Mouse (Mus musculus): ENCODE results near the gene Ap3d1. TPM values are rescaled to one million over a fixed set of nuclear protein-coding genes. Genes with fewer than 3 reads are reported as not detected.

The Ap3d1 gene
- polyA plus RNA-seq, 1 experiment from 2014 or later: 57.6 TPM

DNA sequence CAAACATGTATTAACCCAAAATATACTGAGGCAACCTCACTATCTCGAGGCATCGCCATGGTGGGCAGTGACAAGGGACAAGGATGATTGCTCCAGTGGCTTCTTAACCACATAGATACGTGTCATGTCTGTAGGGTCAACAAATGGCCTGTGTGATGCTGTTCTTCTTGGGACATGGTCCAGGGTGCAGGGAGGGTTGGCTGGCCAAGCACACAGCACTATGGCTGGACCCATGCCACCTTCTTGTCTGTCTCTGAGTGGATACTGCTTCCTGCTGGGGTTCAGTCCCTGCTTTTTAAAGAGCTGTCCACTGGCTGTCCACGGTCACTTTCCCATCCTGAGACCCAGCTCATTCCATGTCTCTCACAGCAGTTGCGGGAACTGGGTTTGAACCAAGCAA, 35.1 kb upstream of the Ap3d1 start:
- Histone ChIP-seq H3K9ac (replicated peaks; ENCODE audit: low read length) (no peak overlapping the region), H3K36me3 (replicated peaks; ENCODE audit: control insufficient read depth, insufficient read depth, low read depth, low read length) (peaks cover 18% of the 10 kb centered on the region), H3K27me3 (ENCODE audit: control insufficient read depth, insufficient read depth, low read length) (no peaks in the 10 kb centered on the region), H3K4me2 (ENCODE audit: low read depth, low read length) (no peak overlapping the region), H3K27ac (replicated peaks; ENCODE audit: low read depth, low read length) (no peak overlapping the region), H3K4me3 (ENCODE audit: low read depth, low read length) (no peak overlapping the region), H3K9me3 (replicated peaks; ENCODE audit: control insufficient read depth, low read length) (no peaks in the 10 kb centered on the region), H3K4me1 (ENCODE audit: control insufficient read depth, insufficient read depth, low read length) (no peaks in the 10 kb centered on the region)
- DNase-seq (ENCODE audit: low spot score): no peak
- no peak for ATAC-seq (replicated peaks; ENCODE audit: insufficient number of reproducible peaks, low FRiP score, low TSS enrichment, low read depth)
- 92% methylated on average over 5 of the region's 5 CpGs for WGBS

DNA sequence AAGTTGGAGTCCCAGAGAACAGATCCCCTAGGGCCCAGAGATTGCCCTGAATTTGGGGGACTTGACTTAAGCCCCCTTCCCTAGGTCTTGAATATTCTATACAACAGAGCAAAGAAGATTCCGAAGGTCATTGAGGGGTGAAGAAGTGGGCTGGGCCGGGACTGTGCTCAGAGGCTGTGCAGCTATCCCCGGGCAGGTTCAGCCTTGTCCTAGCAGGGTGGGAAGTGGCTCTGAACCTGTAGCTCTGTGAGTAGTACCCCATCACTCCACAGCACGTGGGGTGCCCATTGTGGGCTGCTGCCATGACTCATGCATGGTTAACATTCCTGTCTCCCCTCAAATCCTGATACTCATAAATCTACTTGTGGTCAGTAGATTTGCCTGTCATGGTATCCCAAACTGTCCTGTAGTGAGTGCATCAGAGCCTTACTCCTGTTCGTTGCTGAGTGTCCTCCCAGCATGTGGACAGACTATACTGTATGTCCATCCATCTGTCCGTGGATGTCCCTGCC, 34.4 kb upstream of the Ap3d1 start:
- H3K36me3 ChIP-seq (replicated peaks; ENCODE audit: control insufficient read depth, insufficient read depth, low read depth, low read length): peaks cover 16% of the 10 kb centered on the region
- no peak for ATAC-seq (replicated peaks; ENCODE audit: insufficient number of reproducible peaks, low FRiP score, low TSS enrichment, low read depth)

DNA sequence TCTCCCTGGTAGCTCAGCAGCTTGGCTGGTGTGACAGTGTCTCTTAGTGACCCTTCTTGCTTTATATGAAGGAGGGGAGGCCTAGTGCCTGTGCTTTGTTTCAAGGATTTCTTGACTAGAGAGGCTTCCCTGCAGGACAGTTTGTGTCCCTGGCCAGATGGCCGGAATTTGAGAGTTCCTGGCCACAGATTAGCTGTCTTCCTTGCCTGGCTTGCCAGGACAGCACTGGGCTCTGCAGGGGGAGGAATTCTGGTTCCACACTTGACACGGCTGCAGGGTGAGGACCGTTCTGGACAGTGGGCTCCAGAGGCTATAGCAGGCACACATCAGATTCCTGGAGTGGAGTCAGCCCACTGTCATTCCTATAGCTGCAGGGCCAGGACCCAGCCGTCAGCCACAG, 33.7 kb upstream of the Ap3d1 start:
- Histone ChIP-seq H3K4me2 (ENCODE audit: low read depth, low read length) (no peak overlapping the region), H3K9ac (replicated peaks; ENCODE audit: low read length) (no peak overlapping the region), H3K4me3 (ENCODE audit: low read depth, low read length) (no peak overlapping the region), H3K4me1 (ENCODE audit: control insufficient read depth, insufficient read depth, low read length) (no peaks in the 10 kb centered on the region), H3K9me3 (replicated peaks; ENCODE audit: control insufficient read depth, low read length) (no peaks in the 10 kb centered on the region), H3K36me3 (replicated peaks; ENCODE audit: control insufficient read depth, insufficient read depth, low read depth, low read length) (peaks cover 14% of the 10 kb centered on the region), H3K27ac (replicated peaks; ENCODE audit: low read depth, low read length) (no peak overlapping the region), H3K27me3 (ENCODE audit: control insufficient read depth, insufficient read depth, low read length) (no peaks in the 10 kb centered on the region)
- 95% methylated on average over 4 of the region's 4 CpGs for WGBS
- no peak for DNase-seq (ENCODE audit: low spot score)
- ATAC-seq (replicated peaks; ENCODE audit: insufficient number of reproducible peaks, low FRiP score, low TSS enrichment, low read depth): no peak

More for the DNA sequence above, 34.4 kb upstream of the Ap3d1 start:
- WGBS: 90% methylated on average over 6 of the region's 6 CpGs
- Histone ChIP-seq H3K27me3 (ENCODE audit: control insufficient read depth, insufficient read depth, low read length) (no peaks in the 10 kb centered on the region), H3K9me3 (replicated peaks; ENCODE audit: control insufficient read depth, low read length) (no peaks in the 10 kb centered on the region), H3K4me1 (ENCODE audit: control insufficient read depth, insufficient read depth, low read length) (no peaks in the 10 kb centered on the region), H3K9ac (replicated peaks; ENCODE audit: low read length) (no peak overlapping the region), H3K4me2 (ENCODE audit: low read depth, low read length) (no peak overlapping the region), H3K27ac (replicated peaks; ENCODE audit: low read depth, low read length) (no peak overlapping the region), H3K4me3 (ENCODE audit: low read depth, low read length) (no peak overlapping the region)
- DNase-seq (ENCODE audit: low spot score): no peak

DNA sequence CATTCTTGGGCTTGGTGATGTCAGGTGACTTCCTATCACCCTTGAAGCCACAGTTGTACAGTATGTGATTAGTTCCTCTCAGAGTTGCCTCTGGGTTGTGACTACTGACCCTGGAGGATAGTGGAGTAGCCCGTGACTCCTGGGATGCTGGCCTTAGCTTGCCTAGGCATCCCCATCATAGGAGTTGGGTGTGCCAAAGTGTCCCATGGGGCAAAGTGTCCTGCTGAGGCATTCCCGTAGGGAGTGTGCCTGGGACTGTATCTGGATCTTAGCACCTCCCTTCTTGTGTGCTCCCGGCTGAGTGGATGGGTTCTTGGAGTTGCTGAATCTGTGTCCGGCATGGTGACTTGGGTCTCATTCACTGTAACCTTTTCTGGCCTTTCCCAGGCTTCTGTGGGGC, 32.9 kb upstream of the Ap3d1 start:
- Histone ChIP-seq H3K4me2 (ENCODE audit: low read depth, low read length) (no peak overlapping the region), H3K9me3 (replicated peaks; ENCODE audit: control insufficient read depth, low read length) (no peaks in the 10 kb centered on the region), H3K36me3 (replicated peaks; ENCODE audit: control insufficient read depth, insufficient read depth, low read depth, low read length) (peaks cover 13% of the 10 kb centered on the region; the same call in 1 of the 2 replicates), H3K4me3 (ENCODE audit: low read depth, low read length) (no peak overlapping the region), H3K4me1 (ENCODE audit: control insufficient read depth, insufficient read depth, low read length) (no peaks in the 10 kb centered on the region), H3K9ac (replicated peaks; ENCODE audit: low read length) (no peak overlapping the region), H3K27ac (replicated peaks; ENCODE audit: low read depth, low read length) (no peak overlapping the region), H3K27me3 (ENCODE audit: control insufficient read depth, insufficient read depth, low read length) (no peaks in the 10 kb centered on the region)
- DNase-seq (ENCODE audit: low spot score): no peak
- 0 out of 2 replicates have a peak, but pooled peaks have one; percentile 10 for ATAC-seq (replicated peaks; ENCODE audit: insufficient number of reproducible peaks, low FRiP score, low TSS enrichment, low read depth)
- 93% methylated on average over 4 of the region's 4 CpGs for WGBS

DNA sequence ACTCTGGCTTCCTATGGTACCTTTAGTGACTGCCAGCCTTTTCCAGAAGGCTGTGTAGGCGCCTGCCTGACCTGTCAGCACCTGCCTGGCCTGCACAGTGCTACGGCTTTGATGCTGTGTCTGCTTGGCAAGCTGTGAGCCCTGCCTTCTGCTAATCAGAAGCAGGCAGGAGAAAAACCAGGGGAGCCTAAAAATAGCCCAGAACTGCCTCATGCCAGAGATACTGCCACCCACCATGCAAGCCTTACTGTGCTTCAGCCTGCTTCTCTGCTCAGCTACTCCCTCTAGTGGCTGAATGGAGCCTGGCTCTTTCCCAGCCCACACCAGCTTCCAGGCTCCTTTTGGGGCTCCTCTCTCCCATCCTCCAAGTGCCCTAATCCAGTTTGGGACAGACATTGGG, 32.5 kb upstream of the Ap3d1 start:
- H3K36me3 ChIP-seq (replicated peaks; ENCODE audit: control insufficient read depth, insufficient read depth, low read depth, low read length): peaks cover 13% of the 10 kb centered on the region; the same call in 1 of the 2 replicates
- no peak overlapping the region for H3K27ac ChIP-seq (replicated peaks; ENCODE audit: low read depth, low read length)
- 45% methylated on average over 2 of the region's 2 CpGs for WGBS
- DNase-seq (ENCODE audit: low spot score) (peak; percentile 78), ATAC-seq (replicated peaks; ENCODE audit: insufficient number of reproducible peaks, low FRiP score, low TSS enrichment, low read depth) (peak; percentile 38)
- no peak overlapping the region for H3K4me3 ChIP-seq (ENCODE audit: low read depth, low read length)
- H3K4me2 ChIP-seq (ENCODE audit: low read depth, low read length): no peak overlapping the region
- H3K9ac ChIP-seq (replicated peaks; ENCODE audit: low read length): no peak overlapping the region
- no peaks in the 10 kb centered on the region for H3K9me3 ChIP-seq (replicated peaks; ENCODE audit: control insufficient read depth, low read length)
- H3K27me3 ChIP-seq (ENCODE audit: control insufficient read depth, insufficient read depth, low read length): no peaks in the 10 kb centered on the region
- no peaks in the 10 kb centered on the region for H3K4me1 ChIP-seq (ENCODE audit: control insufficient read depth, insufficient read depth, low read length)

DNA sequence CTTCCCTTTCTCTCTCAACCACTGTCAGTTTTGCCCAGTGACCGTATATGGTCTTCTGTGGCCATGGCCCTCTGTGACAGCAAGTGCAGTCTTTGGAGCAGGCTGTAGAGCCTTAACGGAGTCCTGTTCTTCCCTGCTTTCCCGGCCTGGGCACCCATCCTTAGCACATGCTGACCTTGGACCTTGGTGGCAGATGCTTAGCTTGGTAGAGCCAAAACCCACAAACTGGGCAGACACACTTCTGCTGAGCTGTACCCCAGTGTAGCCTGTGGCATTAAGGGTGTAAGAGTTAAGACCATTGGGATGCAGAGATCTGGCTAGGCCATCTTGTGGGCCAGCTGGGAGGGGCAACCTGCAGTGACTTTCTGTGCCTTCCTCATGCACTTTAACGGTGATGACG, 31.8 kb upstream of the Ap3d1 start:
- DNase-seq (ENCODE audit: low spot score) (no peak), ATAC-seq (replicated peaks; ENCODE audit: insufficient number of reproducible peaks, low FRiP score, low TSS enrichment, low read depth) (no peak)
- Histone ChIP-seq H3K9ac (replicated peaks; ENCODE audit: low read length) (no peak overlapping the region), H3K27me3 (ENCODE audit: control insufficient read depth, insufficient read depth, low read length) (no peaks in the 10 kb centered on the region), H3K4me2 (ENCODE audit: low read depth, low read length) (no peak overlapping the region), H3K27ac (replicated peaks; ENCODE audit: low read depth, low read length) (no peak overlapping the region), H3K9me3 (replicated peaks; ENCODE audit: control insufficient read depth, low read length) (no peaks in the 10 kb centered on the region), H3K4me1 (ENCODE audit: control insufficient read depth, insufficient read depth, low read length) (no peaks in the 10 kb centered on the region), H3K4me3 (ENCODE audit: low read depth, low read length) (no peak overlapping the region), H3K36me3 (replicated peaks; ENCODE audit: control insufficient read depth, insufficient read depth, low read depth, low read length) (peaks cover 10% of the 10 kb centered on the region; the same call in 1 of the 2 replicates)
- WGBS: 85% methylated on average over 5 of the region's 5 CpGs

DNA sequence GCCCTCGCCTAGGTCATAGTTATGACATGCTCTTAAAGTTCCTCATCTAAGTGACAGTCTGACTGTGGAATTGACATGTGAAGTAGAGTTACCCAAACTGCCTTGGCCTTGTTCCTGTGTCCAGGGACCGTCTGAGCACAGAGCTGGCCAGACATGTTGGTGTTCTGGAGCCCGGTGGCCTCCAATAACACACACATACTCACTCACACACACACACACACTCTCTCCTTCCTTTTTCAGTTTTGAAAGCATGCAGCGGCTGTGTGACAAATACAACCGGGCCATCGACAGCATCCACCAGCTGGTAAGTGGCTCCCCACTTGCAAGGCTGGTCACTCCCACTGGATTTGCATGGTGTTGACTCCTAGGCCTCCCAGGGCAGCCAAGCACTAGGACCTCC, 26.3 kb upstream of the Ap3d1 start:
- Histone ChIP-seq H3K4me3 (ENCODE audit: low read depth, low read length) (no peak overlapping the region), H3K4me1 (ENCODE audit: control insufficient read depth, insufficient read depth, low read length) (no peaks in the 10 kb centered on the region), H3K9ac (replicated peaks; ENCODE audit: low read length) (no peak overlapping the region), H3K27me3 (ENCODE audit: control insufficient read depth, insufficient read depth, low read length) (no peaks in the 10 kb centered on the region), H3K9me3 (replicated peaks; ENCODE audit: control insufficient read depth, low read length) (no peaks in the 10 kb centered on the region), H3K27ac (replicated peaks; ENCODE audit: low read depth, low read length) (no peak overlapping the region), H3K4me2 (ENCODE audit: low read depth, low read length) (no peak overlapping the region), H3K36me3 (replicated peaks; ENCODE audit: control insufficient read depth, insufficient read depth, low read depth, low read length) (peaks cover 3% of the 10 kb centered on the region; the same call in 1 of the 2 replicates)
- no peak for ATAC-seq (replicated peaks; ENCODE audit: insufficient number of reproducible peaks, low FRiP score, low TSS enrichment, low read depth)
- no peak for DNase-seq (ENCODE audit: low spot score)
- WGBS: 91% methylated on average over 6 of the region's 6 CpGs

DNA sequence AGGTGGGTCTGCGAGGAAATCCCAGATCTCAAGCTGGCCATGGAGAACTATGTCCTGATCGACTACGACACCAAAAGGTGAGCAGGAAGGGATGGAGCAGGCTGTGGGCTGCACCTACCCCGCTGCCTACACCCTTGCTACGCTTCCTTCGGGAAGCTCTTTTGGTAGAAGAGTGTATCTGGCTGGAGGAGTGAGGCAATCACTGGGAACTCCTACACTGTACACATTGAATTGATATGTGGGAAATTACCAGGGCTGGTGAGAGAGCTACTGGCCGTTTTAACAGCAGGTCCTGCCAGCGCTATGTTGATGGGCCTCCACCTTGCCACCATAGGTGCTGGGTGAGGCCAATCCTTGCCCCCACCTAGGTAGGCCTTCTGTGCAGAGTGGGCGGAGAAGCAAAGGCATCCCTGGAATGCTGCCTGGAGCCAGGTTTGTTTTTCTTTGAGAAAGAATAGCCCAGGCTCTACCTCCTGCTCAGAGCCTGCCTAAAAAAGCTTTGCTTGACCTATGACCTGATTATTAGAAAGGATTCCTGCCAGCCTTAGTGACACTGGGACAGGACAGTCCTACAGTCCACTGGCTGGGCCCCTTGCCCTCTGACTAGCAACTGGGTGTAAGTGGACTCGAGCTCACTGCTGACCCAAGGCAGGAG, 24.2 kb upstream of the Ap3d1 start:
- Histone ChIP-seq H3K27me3 (ENCODE audit: control insufficient read depth, insufficient read depth, low read length) (no peaks in the 10 kb centered on the region), H3K9me3 (replicated peaks; ENCODE audit: control insufficient read depth, low read length) (no peaks in the 10 kb centered on the region), H3K4me1 (ENCODE audit: control insufficient read depth, insufficient read depth, low read length) (no peaks in the 10 kb centered on the region), H3K9ac (replicated peaks; ENCODE audit: low read length) (no peak overlapping the region), H3K4me3 (ENCODE audit: low read depth, low read length) (no peak overlapping the region), H3K4me2 (ENCODE audit: low read depth, low read length) (no peak overlapping the region), H3K27ac (replicated peaks; ENCODE audit: low read depth, low read length) (no peak overlapping the region), H3K36me3 (replicated peaks; ENCODE audit: control insufficient read depth, insufficient read depth, low read depth, low read length) (peaks cover 2% of the 10 kb centered on the region; the same call in 1 of the 2 replicates)
- 73% methylated on average over 10 of the region's 10 CpGs for WGBS
- DNase-seq (ENCODE audit: low spot score) (no peak), ATAC-seq (replicated peaks; ENCODE audit: insufficient number of reproducible peaks, low FRiP score, low TSS enrichment, low read depth) (no peak)
